Comparison of ENCODE assay signal across 9 mouse cellular contexts in the genomic region with DNA sequence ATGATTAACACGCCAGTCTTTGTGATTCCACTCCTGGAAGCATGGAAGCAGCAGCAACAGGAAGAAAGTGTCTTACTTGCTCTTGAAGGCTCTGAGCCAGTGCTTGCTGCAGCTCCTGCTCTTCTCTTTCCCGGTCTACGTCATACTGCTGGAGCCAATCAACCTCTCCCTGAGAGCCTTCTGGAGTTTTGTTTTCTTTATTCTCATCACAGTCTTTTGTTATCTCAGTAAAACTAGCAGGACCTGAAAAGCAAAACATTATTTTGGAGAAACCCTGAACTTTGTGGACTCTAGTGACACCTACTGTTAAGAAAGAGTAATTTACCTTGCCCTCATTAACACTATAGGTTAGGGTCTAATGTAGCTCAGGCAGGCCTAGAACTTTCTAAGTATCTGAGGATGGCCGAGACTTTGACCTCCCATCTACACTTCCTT. TPM values are rescaled to one million over a fixed set of nuclear protein-coding genes. Genes with fewer than 3 reads are reported as not detected.
DNase-seq lines count a peak whose midpoint lies in the region; ATAC-seq and TF ChIP-seq lines count a peak whose summit lies in the region.
"Had no signal": no experiment of that assay in that cellular context is flagged by ENCODE, and none has a peak within 500 bp of the region (broad histone marks: within the 10 kb centered on the region; RNA-seq: fewer than 3 reads in every experiment).

No protein-coding gene starts in this region.

- in situ Hi-C loops in ES-E14 (cut with MboI; ENCODE audit: low sequenced_read_pairs in 2 of 2, unreplicated experiment in 2 of 2), result no loop called here

- peaks cover 23% of the 10 kb centered on the region for H3K36me3 ChIP-seq in hindbrain, embryonic 16.5 days (ENCODE audit: control insufficient read depth, insufficient read depth, low read length)
- peaks cover 71% of the 10 kb centered on the region for H3K36me3 ChIP-seq in hindbrain, embryonic 13.5 days
- H3K36me3 ChIP-seq in ES-E14 (ENCODE audit: control insufficient read depth, insufficient read depth, low read length, poor library complexity, severe bottlenecking), result peaks cover 18% of the 10 kb centered on the region

- no peak overlapping the region for H3K4me3 ChIP-seq in hindbrain, embryonic 16.5 days (ENCODE audit: low read length)
- no peak overlapping the region for H3K4me3 ChIP-seq in hindbrain, embryonic 13.5 days
- no peak overlapping the region for H3K4me3 ChIP-seq in ES-E14 (ENCODE audit: insufficient read depth in 1 of 2, low read depth in 1 of 2, low read length in 2 of 2, poor library complexity in 1 of 2, severe bottlenecking in 1 of 2)
- H3K4me3 ChIP-seq: erythroblast, embryonic 14.5 days had no signal

- peak; percentile 30; the same call in 1 of the 2 replicates for ATAC-seq in hindbrain, embryonic 16.5 days
- no peak for ATAC-seq in hindbrain, embryonic 13.5 days (ENCODE audit: low FRiP score)

- peak; percentile 21 for DNase-seq in ES-E14 (ENCODE audit: low read depth, low spot score)
- peak; percentile 50 for DNase-seq in c-Kit-positive CD71-positive TER-119-positive erythroid progenitor cells, embryonic 14.5 days (ENCODE audit: low spot score)
- DNase-seq in induced T-regulatory cell, adult 2 months (ENCODE audit: low read depth), result peak; percentile 79
- peak; percentile 53 for DNase-seq in lung, postnatal 25 days (ENCODE audit: low spot score)
- no peak for DNase-seq in spleen, postnatal 4 days (ENCODE audit: low spot score in 2 of 2)
- no peak for DNase-seq in spleen, postnatal 10 days (ENCODE audit: low spot score in 2 of 2)

- no peak overlapping the region for H3K4me2 ChIP-seq in hindbrain, embryonic 16.5 days (ENCODE audit: low read length)
- H3K4me2 ChIP-seq in hindbrain, embryonic 13.5 days, result no peak overlapping the region

- no peak overlapping the region for H3K9ac ChIP-seq in hindbrain, embryonic 16.5 days (ENCODE audit: low read depth, low read length)
- H3K9ac ChIP-seq in hindbrain, embryonic 13.5 days, result no peak overlapping the region
- no peak overlapping the region for H3K9ac ChIP-seq in ES-E14 (ENCODE audit: insufficient read depth, low read depth, low read length, poor library complexity, severe bottlenecking)

- no peaks in the 10 kb centered on the region for H3K27me3 ChIP-seq in hindbrain, embryonic 16.5 days (replicated peaks; ENCODE audit: control insufficient read depth, insufficient read depth, low read length)
- H3K27me3 ChIP-seq in hindbrain, embryonic 13.5 days, result no peaks in the 10 kb centered on the region

- no peak overlapping the region for H3K27ac ChIP-seq in hindbrain, embryonic 16.5 days (ENCODE audit: low read depth, low read length)
- H3K27ac ChIP-seq in hindbrain, embryonic 13.5 days, result no peak overlapping the region
- no peak overlapping the region for H3K27ac ChIP-seq in ES-E14 (ENCODE audit: insufficient read depth, low read depth, low read length, poor library complexity, severe bottlenecking)

- H3K9me3 ChIP-seq in hindbrain, embryonic 16.5 days (ENCODE audit: control insufficient read depth, low read length), result no peaks in the 10 kb centered on the region
- H3K9me3 ChIP-seq in hindbrain, embryonic 13.5 days, result no peaks in the 10 kb centered on the region
- H3K9me3 ChIP-seq in ES-E14 (ENCODE audit: control insufficient read depth, insufficient read depth, low read depth, low read length), result no peaks in the 10 kb centered on the region

- 59% methylated on average over 4 of the region's 4 CpGs for WGBS in hindbrain, embryonic 16.5 days
- 58% methylated on average over 4 of the region's 4 CpGs for WGBS in hindbrain, embryonic 13.5 days

- no peaks in the 10 kb centered on the region for H3K4me1 ChIP-seq in hindbrain, embryonic 16.5 days (ENCODE audit: control insufficient read depth, insufficient read depth, low read depth, low read length)
- no peaks in the 10 kb centered on the region for H3K4me1 ChIP-seq in hindbrain, embryonic 13.5 days (replicated peaks)
- no peaks in the 10 kb centered on the region for H3K4me1 ChIP-seq in ES-E14 (ENCODE audit: control insufficient read depth in 2 of 2, insufficient read depth in 2 of 2, low read length in 2 of 2, poor library complexity in 1 of 2)

TF ChIP-seq in ES-E14, 5 proteins besides CTCF, POLR2A, EP300 and RAD21:
- TF ChIP-seq ZC3H11A (IDR thresholded peaks at IDR 0.05; ENCODE audit: borderline replicate concordance, low read depth, low read length) (no peak), MAFK (IDR thresholded peaks at IDR 0.05; ENCODE audit: insufficient read depth, low read depth, low read length) (no peak), CHD2 (IDR thresholded peaks at IDR 0.05; ENCODE audit: low read depth, low read length) (no peak), HCFC1 (IDR thresholded peaks at IDR 0.05; ENCODE audit: borderline replicate concordance, insufficient read depth, low read length) (no peak), ZNF384 (IDR thresholded peaks at IDR 0.05; ENCODE audit: low read depth, low read length) (no peak)

RNA-seq across cellular contexts. Expression of gene Vil1, which starts 43.5 kb away (rescaled TPM):
- 0.19 and 0.22 TPM in 2 replicates for polyA plus RNA-seq in hindbrain, embryonic 16.5 days (2015; fragmentation: Nextera tagmentation; extraction: Ambion mirVana)
- polyA plus RNA-seq in hindbrain, embryonic 13.5 days (2015; fragmentation: Nextera tagmentation; extraction: Ambion mirVana), result 0.16 and 0.18 TPM in 2 replicates
- total RNA-seq in ES-E14 (2012; rRNA removed), result 1.2 and 1.4 TPM in 2 replicates
- polyA plus RNA-seq: erythroblast, embryonic 14.5 days had no signal

RNA-seq across cellular contexts. Expression of gene Cnot9, which starts 53.2 kb away (rescaled TPM):
- polyA plus RNA-seq in hindbrain, embryonic 16.5 days (2015; fragmentation: Nextera tagmentation; extraction: Ambion mirVana), result 39.7 and 47.0 TPM in 2 replicates
- 49.6 and 51.6 TPM in 2 replicates for polyA plus RNA-seq in hindbrain, embryonic 13.5 days (2015; fragmentation: Nextera tagmentation; extraction: Ambion mirVana)
- total RNA-seq in ES-E14 (2012; rRNA removed), result 41.1 and 57.1 TPM in 2 replicates

Comparison
In these comparisons a context has a peak if more than half of its experiments do, and no peak if none do; other contexts are left out.
1. DNase-seq: peak in ES-E14 (single experiment), c-Kit-positive CD71-positive TER-119-positive erythroid progenitor cells, embryonic 14.5 days (single experiment), induced T-regulatory cell, adult 2 months (single experiment) and lung, postnatal 25 days (single experiment); none in spleen, postnatal 4 days (0 of 2) and spleen, postnatal 10 days (0 of 2).